Mouse (Mus musculus) embryonic fibroblast, embryonic 13.5 days (primary cell): ENCODE measurements around the gene Parp16.

ENCODE experiments used
- CTCF ChIP-seq: IDR thresholded peaks from 2 replicates; pipeline ENCODE4 v1.5.1; 2011; ENCODE audit warnings: mild to moderate bottlenecking, control low read depth, low read length, moderate library complexity, borderline replicate concordance; ENCODE audit not compliant: insufficient read depth
- POLR2A ChIP-seq: IDR thresholded peaks from 2 replicates; pipeline ENCODE4 v1.6.1; 2011; ENCODE audit warnings: low read depth, mild to moderate bottlenecking, control low read depth, low read length, moderate library complexity

GRCm38 (mm10) chr9:65154692-65155455 is 40.3 kb upstream of the Parp16 start:
- TF ChIP-seq CTCF (no peak), POLR2A (no peak)
